Mouse (Mus musculus) neural tube, embryonic 11.5 days (tissue): ENCODE measurements around the gene Plbd1. TPM values are rescaled to one million over a fixed set of nuclear protein-coding genes. Genes with fewer than 3 reads are reported as not detected.

Source experiments
- ATAC-seq: fragments of 200-750 bp; cut with Nextera tagmentation; 2 replicates; pipeline ENCODE4 v1.8.0; 2017; ENCODE audit warnings: moderate number of reproducible peaks, mild to moderate bottlenecking, moderate TSS enrichment, moderate library complexity; ENCODE audit not compliant: insufficient read depth, low FRiP score, low TSS enrichment
- DNase-seq: peaks from one replicate; pipeline ENCODE4 v3.0.0-alpha.2; 2015; ENCODE audit warnings: low spot score
- H3K27ac ChIP-seq: fragments of 300-500 bp; sonication (generic); 2 replicates; pipeline ENCODE4 v1.5.1; 2014; ENCODE audit warnings: low read depth, mild to moderate bottlenecking, low read length
- H3K27me3 ChIP-seq: fragments of 300-500 bp; sonication (generic); 2 replicates; pipeline ENCODE4 v1.6.1; 2014; ENCODE audit warnings: mild to moderate bottlenecking, low read length, mixed read lengths; ENCODE audit not compliant: control insufficient read depth, insufficient read depth
- H3K36me3 ChIP-seq: fragments of 300-500 bp; sonication (generic); 2 replicates; pipeline ENCODE4 v1.6.1; 2014; ENCODE audit warnings: mild to moderate bottlenecking, low read length, moderate library complexity, mixed read lengths; ENCODE audit not compliant: control insufficient read depth, insufficient read depth
- H3K4me1 ChIP-seq: fragments of 300-500 bp; sonication (generic); 2 replicates; pipeline ENCODE4 v1.6.1; 2014; ENCODE audit warnings: low read length, mixed read lengths; ENCODE audit not compliant: control insufficient read depth, insufficient read depth
- H3K4me2 ChIP-seq: fragments of 300-500 bp; sonication (generic); 2 replicates; pipeline ENCODE4 v1.6.1; 2014; ENCODE audit warnings: low read depth, mild to moderate bottlenecking, moderate library complexity
- H3K4me3 ChIP-seq: fragments of 300-500 bp; sonication (generic); 2 replicates; pipeline ENCODE4 v1.5.1; 2014; ENCODE audit warnings: low read depth, low read length
- H3K9ac ChIP-seq: fragments of 300-500 bp; sonication (generic); 2 replicates; pipeline ENCODE4 v1.6.1; 2014; ENCODE audit warnings: mild to moderate bottlenecking, low read length
- H3K9me3 ChIP-seq: fragments of 300-500 bp; sonication (generic); 2 replicates; pipeline ENCODE4 v1.6.1; 2016; ENCODE audit warnings: low read length; ENCODE audit not compliant: control insufficient read depth
- WGBS: fragments of 180-500 bp; shearing (Covaris S2); extraction: QIAGEN DNeasy Blood & Tissue Kit; methylation state at CpG from one replicate; pipeline ENCODE4 v1.1.7; 2014; 5-methylcytosine and 5-hydroxymethylcytosine counted together
- polyA plus RNA-seq: library from polyadenylated mRNA; unstranded; fragments of >200 nt; fragmentation: Nextera tagmentation; extraction: Ambion mirVana; gene quantifications from 2 replicates; pipeline ENCODE4 v1.2.1, GENCODE M21; 2014

Plbd1 gene
- polyA plus RNA-seq, 1 experiment from 2014 or later = 2.0 TPM

DNA sequence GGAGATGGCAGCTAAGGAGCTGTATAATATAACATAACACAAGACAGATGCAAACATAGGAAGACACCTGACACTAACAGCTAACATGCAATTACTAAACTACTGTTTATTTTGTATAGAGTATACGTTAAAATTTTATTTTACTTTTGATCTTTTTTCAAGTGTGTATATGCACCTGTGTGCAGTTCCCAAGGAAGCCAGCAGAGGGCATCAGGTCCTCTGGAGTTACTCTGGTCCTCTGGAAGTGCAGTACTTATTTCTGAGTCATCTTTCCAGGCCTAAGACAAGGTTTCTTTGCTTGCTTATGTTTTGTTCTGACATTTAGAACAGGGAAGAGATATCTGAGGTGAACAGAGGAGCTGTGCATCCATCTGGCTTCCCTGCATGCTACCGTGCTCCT lies 17.6 kb downstream of the Plbd1 start:
- no peaks in the 10 kb centered on the region for H3K9me3 ChIP-seq
- no peaks in the 10 kb centered on the region for H3K27me3 ChIP-seq
- no peak overlapping the region for H3K4me2 ChIP-seq
- no peak for ATAC-seq
- H3K4me1 ChIP-seq = no peaks in the 10 kb centered on the region
- H3K4me3 ChIP-seq = no peak overlapping the region
- no peaks in the 10 kb centered on the region for H3K36me3 ChIP-seq
- H3K9ac ChIP-seq = no peak overlapping the region
- WGBS = 92% methylated on average over 2 of the region's 2 CpGs
- DNase-seq = no peak
- no peak overlapping the region for H3K27ac ChIP-seq

DNA sequence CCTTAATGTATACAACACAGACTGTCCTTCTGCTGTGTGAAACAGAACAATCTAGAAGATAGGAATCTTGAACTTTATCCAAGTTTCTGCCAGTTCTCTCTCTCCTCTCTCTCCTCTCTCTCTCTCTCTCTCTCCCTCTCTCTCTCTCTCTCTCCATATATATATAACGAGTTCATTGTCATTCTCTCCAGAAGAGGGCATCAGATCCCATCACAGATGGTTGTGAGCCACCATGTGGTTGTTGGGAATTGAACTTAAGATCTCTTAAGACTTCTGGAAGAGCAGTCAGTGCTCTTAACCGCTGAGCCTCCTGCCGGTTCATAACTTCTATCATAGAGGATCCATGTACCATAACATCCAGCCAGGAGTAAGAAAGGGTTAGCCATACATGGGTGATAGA lies 26.7 kb downstream of the Plbd1 start:
- 67% methylated on average over 3 of the region's 3 CpGs for WGBS
- ATAC-seq (no peak), DNase-seq (no peak)
- Histone ChIP-seq H3K4me3 (no peak overlapping the region), H3K9me3 (no peaks in the 10 kb centered on the region), H3K27me3 (no peaks in the 10 kb centered on the region), H3K36me3 (no peaks in the 10 kb centered on the region), H3K4me1 (no peaks in the 10 kb centered on the region), H3K9ac (no peak overlapping the region), H3K4me2 (no peak overlapping the region), H3K27ac (no peak overlapping the region)

DNA sequence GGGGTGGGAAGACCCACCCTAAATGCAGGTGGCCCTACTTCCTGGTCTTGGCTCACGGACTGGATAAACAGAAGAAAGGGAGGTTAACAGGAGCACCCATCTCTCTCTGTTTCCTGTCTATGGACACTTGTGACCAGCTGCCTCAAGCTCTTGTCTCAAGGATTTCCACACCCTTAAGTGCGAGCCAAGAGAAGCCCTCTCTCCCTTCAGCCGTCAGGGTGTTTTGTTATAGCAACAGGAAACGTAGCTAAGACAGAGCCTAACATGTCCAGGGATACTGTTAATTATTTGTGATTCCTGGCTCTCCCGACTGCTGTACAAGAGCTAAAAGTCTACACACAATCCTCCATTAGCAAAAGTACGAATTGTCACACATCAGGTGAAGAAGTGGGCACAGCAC lies 28.0 kb downstream of the Plbd1 start:
- Histone ChIP-seq H3K27ac (no peak overlapping the region), H3K4me1 (no peaks in the 10 kb centered on the region), H3K4me2 (no peak overlapping the region), H3K9ac (no peak overlapping the region), H3K9me3 (no peaks in the 10 kb centered on the region), H3K4me3 (no peak overlapping the region), H3K27me3 (no peaks in the 10 kb centered on the region), H3K36me3 (no peaks in the 10 kb centered on the region)
- DNase-seq (no peak), ATAC-seq (no peak)
- WGBS = 86% methylated on average over 6 of the region's 6 CpGs

DNA sequence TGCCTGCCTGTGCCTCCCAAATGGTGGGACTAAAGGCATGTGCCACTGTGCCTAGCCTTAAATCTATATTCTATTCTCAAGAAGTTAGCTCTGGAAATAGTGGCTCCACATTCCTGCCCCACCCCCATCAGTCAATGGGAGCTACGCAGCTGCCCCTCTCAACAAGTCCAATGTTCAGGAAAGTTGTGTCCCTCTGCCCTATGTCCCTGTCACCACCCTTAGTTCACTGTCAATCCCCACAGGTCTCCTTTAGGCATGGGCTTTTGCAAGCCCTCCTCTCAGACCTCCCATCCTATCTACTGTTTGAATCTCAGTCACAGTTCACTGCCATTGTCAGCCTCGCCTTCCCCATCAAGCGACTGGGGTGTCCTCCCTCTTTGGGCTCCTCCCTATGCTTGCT lies 28.6 kb downstream of the Plbd1 start:
- Histone ChIP-seq H3K36me3 (no peaks in the 10 kb centered on the region), H3K27me3 (no peaks in the 10 kb centered on the region), H3K9me3 (no peaks in the 10 kb centered on the region), H3K4me1 (no peaks in the 10 kb centered on the region), H3K9ac (no peak overlapping the region), H3K4me3 (no peak overlapping the region), H3K4me2 (no peak overlapping the region), H3K27ac (no peak overlapping the region)
- 92% methylated on average over 3 of the region's 3 CpGs for WGBS
- DNase-seq = no peak
- no peak for ATAC-seq

DNA sequence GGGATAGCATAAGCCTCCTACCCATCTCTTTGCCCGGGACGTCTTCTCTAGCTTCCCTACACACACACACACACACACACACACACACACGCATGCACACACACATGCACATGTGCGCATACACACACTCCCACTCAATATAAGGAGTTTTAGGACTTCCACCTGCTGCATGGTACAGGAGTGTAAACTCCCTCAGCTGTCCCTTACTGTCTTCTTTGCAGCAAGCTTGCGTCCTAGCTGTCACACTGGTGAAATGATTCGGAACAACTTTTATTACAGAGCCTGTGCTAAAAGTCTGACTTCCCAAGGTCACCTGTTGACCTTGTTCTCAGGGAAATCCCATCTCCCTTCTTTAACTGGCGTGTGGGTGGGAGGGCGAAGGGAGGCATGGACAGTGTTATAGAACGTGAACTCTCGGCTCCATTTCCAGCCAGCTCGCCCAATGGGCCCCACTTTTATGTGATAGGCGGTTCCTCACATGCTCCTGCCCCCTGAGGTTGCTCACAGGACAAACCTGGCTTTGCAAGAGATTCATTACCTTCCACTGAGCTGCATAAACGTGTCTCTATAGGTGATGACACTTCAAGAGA lies 29.7 kb downstream of the Plbd1 start:
- WGBS = 86% methylated on average over 13 of the region's 13 CpGs
- no peak for ATAC-seq
- Histone ChIP-seq H3K36me3 (no peaks in the 10 kb centered on the region), H3K9ac (no peak overlapping the region), H3K4me2 (no peak overlapping the region), H3K4me1 (no peaks in the 10 kb centered on the region), H3K27ac (no peak overlapping the region), H3K27me3 (no peaks in the 10 kb centered on the region), H3K4me3 (no peak overlapping the region), H3K9me3 (no peaks in the 10 kb centered on the region)
- DNase-seq = no peak

GRCm38 (mm10) chr6:136631519-136631918 lies 30.2 kb downstream of the Plbd1 start:
- no peak overlapping the region for H3K4me3 ChIP-seq
- H3K27ac ChIP-seq = no peak overlapping the region
- no peaks in the 10 kb centered on the region for H3K36me3 ChIP-seq
- H3K9ac ChIP-seq = no peak overlapping the region
- H3K4me1 ChIP-seq = no peaks in the 10 kb centered on the region
- H3K27me3 ChIP-seq = no peaks in the 10 kb centered on the region
- DNase-seq (no peak), ATAC-seq (no peak)
- H3K4me2 ChIP-seq = no peak overlapping the region
- no peaks in the 10 kb centered on the region for H3K9me3 ChIP-seq
- WGBS = 86% methylated on average over 8 of the region's 8 CpGs

GRCm38 (mm10) chr6:136629639-136630038 lies 32.1 kb downstream of the Plbd1 start:
- H3K9me3 ChIP-seq = no peaks in the 10 kb centered on the region
- no peak overlapping the region for H3K9ac ChIP-seq
- no peak overlapping the region for H3K27ac ChIP-seq
- WGBS = 90% methylated on average over 5 of the region's 5 CpGs
- H3K4me3 ChIP-seq = no peak overlapping the region
- no peaks in the 10 kb centered on the region for H3K27me3 ChIP-seq
- no peak for ATAC-seq
- no peak overlapping the region for H3K4me2 ChIP-seq
- DNase-seq = no peak
- no peaks in the 10 kb centered on the region for H3K36me3 ChIP-seq
- H3K4me1 ChIP-seq = no peaks in the 10 kb centered on the region

DNA sequence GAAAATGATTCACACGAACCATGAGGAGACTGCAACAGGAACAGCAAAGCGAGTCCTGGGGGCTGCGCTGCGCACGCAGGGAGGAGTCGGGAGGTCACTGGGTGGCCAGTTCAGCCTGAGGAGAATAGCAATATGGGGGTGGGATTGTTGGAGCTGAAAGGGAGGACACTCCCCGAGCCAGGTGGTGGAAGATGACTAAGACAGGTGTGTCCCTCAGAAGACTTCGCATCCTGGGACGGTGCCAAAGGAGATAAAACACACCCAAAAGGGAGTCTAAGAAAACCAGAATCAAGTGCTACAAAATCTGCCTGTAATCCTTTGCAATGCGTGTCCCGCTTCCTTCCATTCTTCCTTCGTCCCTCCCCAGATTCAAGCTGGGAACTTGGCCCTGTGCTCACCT lies 36.3 kb downstream of the Plbd1 start:
- ATAC-seq (no peak), DNase-seq (no peak)
- Histone ChIP-seq H3K9ac (no peak overlapping the region), H3K4me1 (no peaks in the 10 kb centered on the region), H3K36me3 (no peaks in the 10 kb centered on the region), H3K4me3 (no peak overlapping the region), H3K27me3 (no peaks in the 10 kb centered on the region), H3K27ac (no peak overlapping the region), H3K9me3 (no peaks in the 10 kb centered on the region), H3K4me2 (no peak overlapping the region)
- WGBS = 93% methylated on average over 12 of the region's 12 CpGs

DNA sequence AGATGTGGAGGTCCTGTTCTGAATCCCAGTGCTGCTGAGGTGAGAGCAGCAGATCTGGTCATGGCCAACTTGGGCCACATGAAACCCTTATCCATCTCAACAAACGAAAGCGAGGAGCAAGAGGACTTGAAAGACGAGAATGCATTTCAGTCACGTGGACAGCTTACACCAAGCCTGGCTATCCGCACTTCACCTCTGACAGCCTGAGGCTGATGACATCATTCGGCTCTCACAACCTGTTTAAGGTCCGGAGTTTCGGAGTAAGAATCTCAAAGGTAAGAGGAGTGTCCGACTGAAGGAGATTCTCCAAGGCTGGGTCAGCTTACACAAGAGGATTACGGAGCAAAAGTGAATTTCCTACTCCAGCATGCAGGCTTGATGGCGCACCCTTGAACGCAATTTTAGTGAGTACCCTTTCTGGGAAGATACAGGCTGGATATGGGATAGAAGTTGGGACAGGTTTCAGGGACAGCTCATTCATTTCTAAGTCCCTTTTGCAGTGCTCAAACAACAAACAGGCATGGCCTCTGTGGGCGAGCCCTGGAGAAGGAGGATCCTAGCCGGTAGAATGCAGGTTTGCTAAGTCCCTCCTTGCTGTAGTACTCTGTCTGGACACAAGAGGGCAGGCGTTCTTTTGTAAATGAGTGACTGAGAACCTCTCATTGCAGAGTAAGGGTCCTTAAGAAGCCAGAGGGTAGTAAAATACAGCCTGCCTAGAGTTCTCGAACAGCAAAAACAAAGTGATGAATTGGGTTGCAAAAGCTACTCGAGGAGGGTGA lies 41.2 kb downstream of the Plbd1 start:
- no peaks in the 10 kb centered on the region for H3K4me1 ChIP-seq
- H3K4me3 ChIP-seq = no peak overlapping the region
- no peak overlapping the region for H3K9ac ChIP-seq
- 53% methylated on average over 17 of the region's 17 CpGs for WGBS
- H3K36me3 ChIP-seq = no peaks in the 10 kb centered on the region
- no peak overlapping the region for H3K27ac ChIP-seq
- DNase-seq (peak; percentile 82), ATAC-seq (no peak)
- H3K4me2 ChIP-seq = no peak overlapping the region
- no peaks in the 10 kb centered on the region for H3K9me3 ChIP-seq
- no peaks in the 10 kb centered on the region for H3K27me3 ChIP-seq
